23 mouse cellular contexts compared by ENCODE assay signal in genomic region chr4:149635915-149636415, GRCm38 (mm10).
"Had no signal": no experiment of that assay in that cellular context is flagged by ENCODE, and none has a peak within 500 bp of the region (broad histone marks: within the 10 kb centered on the region; RNA-seq: fewer than 3 reads in every experiment).

No protein-coding gene starts in this region.

- H3K36me3 ChIP-seq: liver, embryonic 15.5 days had no signal

- H3K4me1 ChIP-seq: heart, embryonic 12.5 days; hindbrain, embryonic 12.5 days; intestine, embryonic 15.5 days had no signal

- ATAC-seq: hindbrain, embryonic 16.5 days; inflammation-experienced regulatory T-cells, adult 6 months; intestine, embryonic 15.5 days; intestine, postnatal 0 days had no signal

- H3K9me3 ChIP-seq: heart, embryonic 10.5 days; heart, embryonic 12.5 days; hindbrain, embryonic 10.5 days; hindbrain, embryonic 12.5 days; intestine, embryonic 15.5 days; liver, embryonic 13.5 days; liver, embryonic 15.5 days had no signal

- H3K4me2 ChIP-seq: heart, embryonic 12.5 days; hindbrain, embryonic 12.5 days; hindbrain, embryonic 14.5 days; intestine, embryonic 15.5 days; liver, embryonic 13.5 days; liver, embryonic 15.5 days had no signal

- DNase-seq: gastrocnemius, postnatal 14 days; gastrocnemius, postnatal 36 days; heart, adult 2 months; heart, postnatal 10 days; heart, postnatal 4 days; kidney, adult 18-20 months; kidney, postnatal 10 days; kidney, postnatal 25 days; kidney, postnatal 4 days; liver, embryonic 13.5 days; liver, postnatal 0 days had no signal

- H3K27me3 ChIP-seq: heart, embryonic 12.5 days; hindbrain, embryonic 12.5 days; intestine, embryonic 15.5 days; liver, embryonic 13.5 days; liver, embryonic 15.5 days had no signal

- H3K27ac ChIP-seq: heart, adult 2 months; heart, embryonic 10.5 days; hindbrain, embryonic 10.5 days; hindbrain, embryonic 12.5 days; hindbrain, embryonic 14.5 days; intestine, embryonic 15.5 days; layer of hippocampus, adult 2 months; left cerebral cortex, adult 2 months; liver, embryonic 15.5 days had no signal

- H3K9ac ChIP-seq: heart, embryonic 12.5 days; hindbrain, embryonic 12.5 days; hindbrain, embryonic 14.5 days; intestine, embryonic 15.5 days; liver, embryonic 13.5 days; liver, embryonic 15.5 days; liver, postnatal 0 days had no signal

- H3K4me3 ChIP-seq: heart, adult 2 months; heart, embryonic 10.5 days; heart, embryonic 12.5 days; hindbrain, embryonic 10.5 days; hindbrain, embryonic 12.5 days; intestine, embryonic 15.5 days; layer of hippocampus, adult 2 months; left cerebral cortex, adult 2 months; liver, embryonic 13.5 days; liver, embryonic 15.5 days had no signal
